Mouse (Mus musculus): ENCODE results near the gene Cd164l2. TPM values are rescaled to one million over a fixed set of nuclear protein-coding genes. Genes with fewer than 3 reads are reported as not detected.
A peak's percentile ranks its signal among the peaks of the same experiment; 100 is the strongest.

The Cd164l2 gene
- polyA plus RNA-seq, 3 experiments from 2014 or later = not detected

GRCm38 (mm10) chr4:133257798-133258408, 46.0 kb downstream of the Cd164l2 start:
- no peak for ATAC-seq

- ATAC-seq = peak; percentile 65
Observed at GRCm38 (mm10) chr4:133261641-133262374, 49.9 kb downstream of the Cd164l2 start.

- no peak for ATAC-seq
Observed at GRCm38 (mm10) chr4:133262375-133262765, 50.4 kb downstream of the Cd164l2 start.

GRCm38 (mm10) chr4:133262882-133263281, 51.0 kb downstream of the Cd164l2 start, which contains the start of gene Sytl1:
Gene Sytl1, minus strand, starts transcription at chr4:133263113.
- peak; percentile 64 for ATAC-seq

- ATAC-seq = peak; percentile 22
Observed at GRCm38 (mm10) chr4:133263756-133264155, 51.8 kb downstream of the Cd164l2 start.

- no peak for ATAC-seq
Observed at GRCm38 (mm10) chr4:133264559-133264958, 52.6 kb downstream of the Cd164l2 start.

GRCm38 (mm10) chr4:133265297-133265696, 53.4 kb downstream of the Cd164l2 start:
- ATAC-seq = no peak

- no peak for ATAC-seq
Observed at GRCm38 (mm10) chr4:133265759-133266158, 53.8 kb downstream of the Cd164l2 start.

- no peak for ATAC-seq
Observed at GRCm38 (mm10) chr4:133266248-133266880, 54.4 kb downstream of the Cd164l2 start.

- ATAC-seq = no peak
Observed at GRCm38 (mm10) chr4:133268931-133269330, 57.0 kb downstream of the Cd164l2 start.

GRCm38 (mm10) chr4:133269596-133269995, 57.7 kb downstream of the Cd164l2 start:
- ATAC-seq = no peak

- no peak for ATAC-seq
Observed at GRCm38 (mm10) chr4:133270929-133271328, 59.0 kb downstream of the Cd164l2 start.

Other genes starting within 250 kb of the Cd164l2 start
- gene Fgr, start 238.0 kb upstream of the Cd164l2 start, polyA plus RNA-seq (2017; shearing (Covaris generic)) = 1 to 10 TPM; 1.9 to 6.6 (median 3.3) TPM
- 1 to 10 TPM; 1.6 to 2.4 (median 2.4) TPM for gene Ahdc1, start 200.9 kb upstream of the Cd164l2 start, polyA plus RNA-seq (2017; shearing (Covaris generic))
- 100 to 1,000 TPM in 1 of 3 experiments, 10 to 100 TPM in 2; 70.4 to 110 (median 79.7) TPM for gene Wasf2, start 81.6 kb upstream of the Cd164l2 start, polyA plus RNA-seq (2017; shearing (Covaris generic))
- not detected for gene Gpr3, start 405 bp downstream of the Cd164l2 start, polyA plus RNA-seq (2017; shearing (Covaris generic))
- gene Map3k6, start 28.7 kb downstream of the Cd164l2 start, polyA plus RNA-seq (2017; shearing (Covaris generic)) = under 1 TPM in 1 of 3 experiments, not detected in 2; 0.57 TPM
- gene Sytl1, start 51.0 kb downstream of the Cd164l2 start, polyA plus RNA-seq (2017; shearing (Covaris generic)) = 10 to 100 TPM; 18.3 to 62.3 (median 43.8) TPM
- 10 to 100 TPM; 69.3 to 98.0 (median 86.0) TPM for gene Tmem222, start 65.7 kb downstream of the Cd164l2 start, polyA plus RNA-seq (2017; shearing (Covaris generic))
- 10 to 100 TPM in 1 of 3 experiments, 1 to 10 TPM in 2; 5.0 to 10.2 (median 8.8) TPM for gene Wdtc1, start 141.3 kb downstream of the Cd164l2 start, polyA plus RNA-seq (2017; shearing (Covaris generic))
- 10 to 100 TPM; 13.1 to 14.8 (median 13.3) TPM for gene Slc9a1, start 157.6 kb downstream of the Cd164l2 start, polyA plus RNA-seq (2017; shearing (Covaris generic))

Measured in inflammation-experienced regulatory T-cells, adult 6 months (primary cell).